Mouse (Mus musculus): ENCODE data around the gene Trim8. TPM values are rescaled to one million over a fixed set of nuclear protein-coding genes. Genes with fewer than 3 reads are reported as not detected.
A peak's percentile ranks its signal among the peaks of the same experiment; 100 is the strongest.

The Trim8 gene
- polyA plus RNA-seq, 1 experiment from 2014 or later: 35.1 TPM

GRCm38 (mm10) chr19:46530449-46530990, 29.0 kb downstream of the Trim8 start:
- ATAC-seq (ENCODE audit: low FRiP score): no peak
- Histone ChIP-seq H3K36me3 (replicated peaks) (peaks cover 4% of the 10 kb centered on the region; the same call in 1 of the 2 replicates), H3K9ac (peak overlapping the region; percentile 51), H3K27me3 (no peaks in the 10 kb centered on the region), H3K27ac (peak overlapping the region; percentile 95), H3K4me3 (replicated peaks) (no peak overlapping the region), H3K9me3 (no peaks in the 10 kb centered on the region), H3K4me2 (0 out of 2 replicates have a peak overlapping the region, but pooled peaks have one; percentile 60), H3K4me1 (peaks cover 92% of the 10 kb centered on the region)
- 9% methylated on average over 8 of the region's 8 CpGs for WGBS

DNA sequence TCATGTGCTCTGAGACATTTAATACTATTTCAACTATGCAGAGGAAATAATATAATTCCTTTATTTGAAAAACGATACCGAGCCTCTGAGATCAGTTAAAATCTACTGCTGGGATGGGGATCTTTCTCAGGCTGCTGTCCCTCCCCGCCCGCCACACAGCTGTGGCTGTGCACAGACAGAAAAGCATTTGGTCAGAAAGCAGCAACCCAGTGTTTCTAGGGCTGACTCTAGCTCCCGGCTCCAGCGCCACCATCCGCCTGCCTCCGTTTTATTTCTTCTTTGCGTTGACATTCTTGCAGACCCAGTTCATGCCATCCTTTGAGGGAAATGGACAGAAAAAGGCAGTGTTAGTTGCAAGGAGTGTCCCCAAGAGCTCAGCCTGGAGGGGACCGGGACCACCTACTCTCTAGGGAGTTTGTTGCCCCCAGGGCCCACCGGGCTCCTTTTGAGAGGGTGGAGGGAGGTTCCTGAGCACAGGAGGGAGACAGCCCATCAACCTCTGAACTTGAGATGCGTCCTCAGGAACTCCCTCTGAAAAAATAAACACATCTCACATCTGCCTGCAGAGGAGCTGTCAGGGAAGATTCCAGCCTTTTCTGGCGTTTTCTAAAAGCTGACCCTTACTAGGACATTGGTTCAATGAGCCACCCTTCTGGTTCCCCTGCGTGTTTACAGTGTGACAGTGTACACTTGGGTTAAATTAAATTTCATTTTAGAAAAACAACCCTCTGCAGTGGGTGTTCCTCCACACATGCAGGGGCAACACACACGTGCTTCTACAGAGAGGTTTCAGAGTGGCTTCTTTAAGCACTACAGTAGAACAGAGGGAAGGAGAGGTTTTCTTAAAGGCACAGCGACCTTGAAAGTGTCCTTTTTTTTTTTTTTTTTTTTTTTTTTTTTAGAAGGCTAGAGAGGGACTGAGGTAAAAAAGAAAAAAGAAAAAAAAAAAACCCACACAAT, 29.8 kb downstream of the Trim8 start:
- peaks cover 83% of the 10 kb centered on the region for H3K4me1 ChIP-seq
- peak overlapping the region; percentile 95 for H3K27ac ChIP-seq
- H3K4me2 ChIP-seq: peak overlapping the region; percentile 8; the same call in 1 of the 2 replicates
- H3K9ac ChIP-seq: peak overlapping the region; percentile 40
- H3K36me3 ChIP-seq (replicated peaks): peaks cover 8% of the 10 kb centered on the region; the same call in 1 of the 2 replicates
- no peaks in the 10 kb centered on the region for H3K27me3 ChIP-seq
- WGBS: 6% methylated on average over 16 of the region's 16 CpGs
- no peak for ATAC-seq (ENCODE audit: low FRiP score)
- H3K9me3 ChIP-seq: no peaks in the 10 kb centered on the region
- H3K4me3 ChIP-seq (replicated peaks): no peak overlapping the region

DNA sequence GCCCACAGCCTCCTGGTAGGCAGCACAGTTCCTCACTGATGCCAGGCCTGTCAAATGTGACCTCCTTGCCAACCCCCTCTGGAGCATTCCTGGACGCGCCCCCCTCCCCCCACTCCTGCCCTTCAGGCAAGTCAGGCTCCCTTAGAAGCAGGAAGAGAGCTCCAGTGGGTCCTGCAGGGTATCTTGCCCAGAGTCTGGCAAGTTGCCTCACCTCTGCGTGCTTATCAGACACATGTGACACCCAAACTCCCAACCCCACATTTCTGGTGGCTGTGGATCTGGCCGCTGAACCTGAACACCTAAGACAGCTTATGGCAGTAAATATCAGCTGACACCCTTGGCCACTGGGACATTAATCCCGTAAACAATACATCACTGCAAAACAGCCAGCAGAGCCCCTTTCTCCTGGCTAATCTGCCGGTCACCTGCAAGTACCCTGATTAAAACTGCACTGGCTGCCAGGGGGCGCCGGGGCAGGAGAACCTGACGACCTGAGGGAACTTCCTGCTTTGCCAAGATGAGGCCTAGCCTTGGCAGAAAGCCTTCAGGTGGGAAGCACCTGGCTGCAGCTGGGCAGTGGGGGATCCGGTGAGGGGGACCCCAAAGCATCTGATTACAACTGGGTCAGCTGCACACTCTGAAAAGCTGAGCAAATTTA, 30.7 kb downstream of the Trim8 start:
- H3K9ac ChIP-seq: no peak overlapping the region

GRCm38 (mm10) chr19:46533066-46533465, 31.6 kb downstream of the Trim8 start:
- H3K4me3 ChIP-seq (replicated peaks): no peak overlapping the region
- H3K9ac ChIP-seq: no peak overlapping the region
- H3K36me3 ChIP-seq (replicated peaks): peaks cover 9% of the 10 kb centered on the region; the same call in 1 of the 2 replicates
- H3K4me2 ChIP-seq: no peak overlapping the region
- peak overlapping the region; percentile 25; the same call in 1 of the 2 replicates for H3K27ac ChIP-seq
- WGBS: 51% methylated on average over 4 of the region's 4 CpGs
- no peaks in the 10 kb centered on the region for H3K9me3 ChIP-seq
- ATAC-seq (ENCODE audit: low FRiP score): no peak
- peaks cover 67% of the 10 kb centered on the region for H3K4me1 ChIP-seq
- no peaks in the 10 kb centered on the region for H3K27me3 ChIP-seq

More for the DNA sequence above, 30.7 kb downstream of the Trim8 start:
- H3K4me2 ChIP-seq: no peak overlapping the region
- H3K9me3 ChIP-seq: no peaks in the 10 kb centered on the region
- WGBS: 8% methylated on average over 10 of the region's 10 CpGs
- H3K27me3 ChIP-seq: no peaks in the 10 kb centered on the region
- no peak for ATAC-seq (ENCODE audit: low FRiP score)
- H3K27ac ChIP-seq: peak overlapping the region; percentile 65; the same call in 1 of the 2 replicates
- H3K36me3 ChIP-seq (replicated peaks): peaks cover 9% of the 10 kb centered on the region; the same call in 1 of the 2 replicates
- peaks cover 76% of the 10 kb centered on the region for H3K4me1 ChIP-seq
- no peak overlapping the region for H3K4me3 ChIP-seq (replicated peaks)

DNA sequence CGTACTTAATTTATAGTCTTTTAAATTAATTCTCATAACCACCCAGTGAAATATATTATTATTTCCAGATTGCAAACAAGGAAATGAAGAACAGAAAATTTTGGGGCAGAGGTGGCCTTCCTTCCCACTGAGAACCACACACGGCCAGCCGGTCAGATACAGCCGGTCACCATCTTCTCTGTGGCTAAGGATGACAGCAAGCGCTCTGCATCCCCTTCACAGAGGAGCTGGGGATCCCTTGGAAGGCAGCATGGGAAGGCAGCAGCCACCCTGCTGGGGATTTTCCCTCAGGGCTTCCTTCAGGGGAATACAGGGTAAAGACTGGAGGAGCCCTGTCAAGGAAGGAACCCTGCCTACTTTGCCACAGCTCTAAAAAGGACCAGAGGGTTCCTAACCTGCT, 32.0 kb downstream of the Trim8 start:
- Histone ChIP-seq H3K9ac (no peak overlapping the region), H3K9me3 (no peaks in the 10 kb centered on the region), H3K27me3 (no peaks in the 10 kb centered on the region), H3K27ac (0 out of 2 replicates have a peak overlapping the region, but pooled peaks have one; percentile 25), H3K4me1 (peaks cover 63% of the 10 kb centered on the region), H3K36me3 (replicated peaks) (peaks cover 9% of the 10 kb centered on the region; the same call in 1 of the 2 replicates), H3K4me2 (no peak overlapping the region), H3K4me3 (replicated peaks) (no peak overlapping the region)
- 71% methylated on average over 5 of the region's 5 CpGs for WGBS
- no peak for ATAC-seq (ENCODE audit: low FRiP score)

DNA sequence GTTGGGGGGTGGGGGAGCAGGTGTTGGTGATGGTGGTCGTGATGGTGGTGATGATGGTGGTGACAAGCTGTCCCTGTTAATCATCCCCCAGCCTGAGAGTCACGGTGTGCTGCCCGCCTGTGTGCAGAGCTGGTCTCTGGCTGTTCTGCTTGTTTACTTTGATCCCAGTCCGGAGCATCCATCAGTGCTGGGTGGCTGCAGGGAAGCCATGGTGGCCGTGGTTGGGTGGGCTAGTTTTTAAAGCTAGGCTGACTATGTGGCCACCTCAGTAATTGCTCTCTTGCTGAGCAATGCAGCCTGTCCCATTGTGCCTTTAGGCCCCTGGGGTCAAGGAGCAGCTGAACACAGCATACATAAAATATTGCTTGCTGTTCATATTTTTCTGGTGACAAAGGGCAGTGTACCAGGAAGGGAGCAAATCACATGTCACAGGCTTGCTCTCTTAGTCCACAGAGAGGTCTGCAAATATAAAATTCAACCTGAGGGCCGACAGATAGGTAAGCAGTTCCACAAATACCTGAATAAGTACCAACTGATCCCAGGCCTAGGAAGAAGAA, 33.1 kb downstream of the Trim8 start:
- 53% methylated on average over 6 of the region's 6 CpGs for WGBS
- Histone ChIP-seq H3K9ac (no peak overlapping the region), H3K36me3 (replicated peaks) (peaks cover 13% of the 10 kb centered on the region), H3K4me3 (replicated peaks) (no peak overlapping the region), H3K9me3 (no peaks in the 10 kb centered on the region), H3K4me1 (peaks cover 52% of the 10 kb centered on the region), H3K27ac (no peak overlapping the region), H3K27me3 (no peaks in the 10 kb centered on the region), H3K4me2 (no peak overlapping the region)
- no peak for ATAC-seq (ENCODE audit: low FRiP score)

- Histone ChIP-seq H3K27me3 (no peaks in the 10 kb centered on the region), H3K9me3 (no peaks in the 10 kb centered on the region; the same call in 1 of the 2 replicates), H3K4me1 (peaks cover 24% of the 10 kb centered on the region), H3K9ac (no peak overlapping the region), H3K4me2 (no peak overlapping the region), H3K4me3 (replicated peaks) (no peak overlapping the region), H3K36me3 (replicated peaks) (peaks cover 41% of the 10 kb centered on the region), H3K27ac (no peak overlapping the region)
- ATAC-seq (ENCODE audit: low FRiP score): no peak
- 92% methylated on average over 9 of the region's 9 CpGs for WGBS
Observed at GRCm38 (mm10) chr19:46537357-46537756, 35.9 kb downstream of the Trim8 start.

GRCm38 (mm10) chr19:46538213-46538612, 36.7 kb downstream of the Trim8 start:
- Histone ChIP-seq H3K4me3 (replicated peaks) (no peak overlapping the region), H3K4me2 (no peak overlapping the region), H3K27ac (no peak overlapping the region), H3K9ac (no peak overlapping the region), H3K9me3 (no peaks in the 10 kb centered on the region; the same call in 1 of the 2 replicates), H3K4me1 (peaks cover 16% of the 10 kb centered on the region), H3K36me3 (replicated peaks) (peaks cover 49% of the 10 kb centered on the region), H3K27me3 (no peaks in the 10 kb centered on the region)
- ATAC-seq (ENCODE audit: low FRiP score): no peak
- WGBS: 88% methylated on average over 6 of the region's 6 CpGs

- no peaks in the 10 kb centered on the region; the same call in 1 of the 2 replicates for H3K9me3 ChIP-seq
- H3K27me3 ChIP-seq: no peaks in the 10 kb centered on the region
- peaks cover 5% of the 10 kb centered on the region; the same call in 1 of the 2 replicates for H3K4me1 ChIP-seq
- WGBS: 88% methylated on average over 8 of the region's 8 CpGs
- no peak overlapping the region for H3K4me3 ChIP-seq (replicated peaks)
- no peak overlapping the region for H3K4me2 ChIP-seq
- H3K36me3 ChIP-seq (replicated peaks): peaks cover 57% of the 10 kb centered on the region
- no peak overlapping the region for H3K27ac ChIP-seq
- no peak for ATAC-seq (ENCODE audit: low FRiP score)
- H3K9ac ChIP-seq: no peak overlapping the region
Observed at GRCm38 (mm10) chr19:46542750-46543149, 41.2 kb downstream of the Trim8 start.

DNA sequence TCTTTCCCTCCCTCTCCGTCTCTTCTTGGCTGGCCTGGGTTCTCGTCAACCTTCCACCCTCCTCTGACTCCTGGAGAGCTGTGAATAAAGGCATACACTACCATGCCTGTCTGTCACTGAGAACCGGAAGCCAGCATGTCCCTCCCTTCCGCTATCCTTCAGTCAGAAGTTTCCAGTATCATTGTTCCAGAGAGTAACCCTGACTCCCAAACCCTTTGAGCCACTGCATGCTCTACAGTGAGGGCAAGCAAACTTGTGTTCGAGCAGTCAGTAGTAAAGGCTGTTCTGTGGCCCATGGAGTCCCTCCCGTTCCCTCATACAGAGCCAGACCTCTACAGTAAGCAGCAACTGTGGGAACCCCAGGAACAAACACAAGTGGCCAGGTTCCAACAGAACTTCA, 46.1 kb downstream of the Trim8 start:
- Histone ChIP-seq H3K27ac (peak overlapping the region; percentile 75), H3K4me1 (peaks cover 11% of the 10 kb centered on the region; the same call in 1 of the 2 replicates), H3K36me3 (replicated peaks) (peaks cover 56% of the 10 kb centered on the region), H3K4me3 (replicated peaks) (no peak overlapping the region), H3K9me3 (no peaks in the 10 kb centered on the region), H3K27me3 (no peaks in the 10 kb centered on the region), H3K9ac (no peak overlapping the region), H3K4me2 (no peak overlapping the region)
- ATAC-seq (ENCODE audit: low FRiP score): no peak
- 70% methylated on average over 6 of the region's 6 CpGs for WGBS

- no peak overlapping the region for H3K4me3 ChIP-seq (replicated peaks)
- H3K4me1 ChIP-seq: peaks cover 11% of the 10 kb centered on the region; the same call in 1 of the 2 replicates
- H3K27me3 ChIP-seq: no peaks in the 10 kb centered on the region
- 57% methylated on average over 10 of the region's 10 CpGs for WGBS
- H3K9me3 ChIP-seq: no peaks in the 10 kb centered on the region
- no peak overlapping the region for H3K4me2 ChIP-seq
- H3K27ac ChIP-seq: peak overlapping the region; percentile 75
- peaks cover 51% of the 10 kb centered on the region for H3K36me3 ChIP-seq (replicated peaks)
- H3K9ac ChIP-seq: peak overlapping the region; percentile 4; the same call in 1 of the 2 replicates
- no peak for ATAC-seq (ENCODE audit: low FRiP score)
Observed at GRCm38 (mm10) chr19:46548110-46548509, 46.6 kb downstream of the Trim8 start.
